Mouse (Mus musculus) CH12.LX (cell line): Measurements from ENCODE around the gene Isca2. TPM values are rescaled to one million over a fixed set of nuclear protein-coding genes. Genes with fewer than 3 reads are reported as not detected.

ENCODE experiments used
- DNase-seq: peaks from one replicate; pipeline ENCODE4 v3.0.0-alpha.2; 2013; ENCODE audit errors: extremely low read depth
- H3K27ac ChIP-seq: 2 replicates; pipeline ENCODE4 v1.5.1; 2012; ENCODE audit warnings: low read depth, mild to moderate bottlenecking, control low read depth, moderate library complexity; ENCODE audit not compliant: insufficient read depth
- H3K27me3 ChIP-seq: replicated peaks from 2 replicates; pipeline ENCODE3; 2012; ENCODE audit warnings: inconsistent platforms
- H3K36me3 ChIP-seq, 2 experiments: replicated peaks in 1 of 2; 2 replicates each; pipeline versions ENCODE3 to v1.6.1; 2012; ENCODE audit warnings: inconsistent platforms in 1 of 2, low read length in 1 of 2, mild to moderate bottlenecking in 1 of 2, mixed read lengths in 1 of 2, moderate library complexity in 1 of 2; ENCODE audit not compliant: control insufficient read depth in 1 of 2, insufficient read depth in 1 of 2
- H3K4me1 ChIP-seq, 2 experiments: 2 replicates each; pipeline ENCODE4 v1.6.1; 2012; ENCODE audit warnings: inconsistent platforms in 1 of 2, moderate library complexity in 1 of 2; ENCODE audit not compliant: insufficient read depth in 2 of 2, control insufficient read depth in 1 of 2
- H3K4me2 ChIP-seq: 2 replicates; pipeline ENCODE4 v1.6.1; 2012; ENCODE audit warnings: low read depth, mild to moderate bottlenecking, control low read depth; ENCODE audit not compliant: poor library complexity, insufficient read depth, severe bottlenecking
- H3K4me3 ChIP-seq, 3 experiments: fragments of 150-350 bp in 1 of 3; sonication (generic) in 1 of 3; replicated peaks in 1 of 3; 2 replicates each; pipeline versions ENCODE3 to v1.5.1; 2011 to 2012; ENCODE audit warnings: low read depth in 2 of 3, low read length in 2 of 3, mild to moderate bottlenecking in 2 of 3, moderate library complexity in 2 of 3, control low read depth in 1 of 3, improper control_type of control experiment in 1 of 3, inconsistent platforms in 1 of 3, mixed read lengths in 1 of 3; ENCODE audit not compliant: poor library complexity in 1 of 3
- H3K79me2 ChIP-seq: replicated peaks from 2 replicates; pipeline ENCODE4 v1.6.1; 2012; ENCODE audit warnings: mild to moderate bottlenecking, moderate library complexity; ENCODE audit not compliant: control insufficient read depth, poor library complexity, insufficient read depth, severe bottlenecking; ENCODE audit errors: extremely low read depth
- H3K9ac ChIP-seq: 2 replicates; pipeline ENCODE4 v1.6.1; 2012; ENCODE audit warnings: low read depth, mild to moderate bottlenecking, control low read depth, moderate library complexity; ENCODE audit not compliant: insufficient read depth
- H3K9me3 ChIP-seq: replicated peaks from 2 replicates; pipeline ENCODE3; 2012; ENCODE audit warnings: low read length, inconsistent platforms, mixed read lengths
- BHLHE40 ChIP-seq: IDR thresholded peaks from 2 replicates; pipeline ENCODE4 v1.6.1; 2011; ENCODE audit warnings: mild to moderate bottlenecking, low read depth, low read length, improper control_type of control experiment
- CHD1 ChIP-seq: IDR thresholded peaks from 2 replicates; pipeline ENCODE4 v1.6.1; 2012; ENCODE audit warnings: low read depth, low read length, improper control_type of control experiment, inconsistent platforms
- CTCF ChIP-seq, 2 experiments: IDR thresholded peaks in 1 of 2; conservative IDR thresholded peaks in 1 of 2; 2 replicates each; pipeline ENCODE4 v1.5.1; 2011 to 2012; ENCODE audit warnings: low read depth in 2 of 2, low read length in 2 of 2, improper control_type of control experiment in 1 of 2, inconsistent platforms in 1 of 2, mild to moderate bottlenecking in 1 of 2, moderate library complexity in 1 of 2
- ELF1 ChIP-seq: IDR thresholded peaks from 2 replicates; pipeline ENCODE4 v1.6.1; 2014; ENCODE audit warnings: low read depth, mild to moderate bottlenecking, inconsistent platforms, low read length, improper control_type of control experiment
- EP300 ChIP-seq: IDR thresholded peaks from 2 replicates; pipeline ENCODE4 v1.6.1; 2011; ENCODE audit warnings: low read length, improper control_type of control experiment
- ETS1 ChIP-seq: conservative IDR thresholded peaks from 2 replicates; pipeline ENCODE4 v1.6.1; 2012; ENCODE audit warnings: low read depth, mild to moderate bottlenecking, inconsistent platforms, low read length, improper control_type of control experiment, moderate library complexity
- IRF4 ChIP-seq: IDR thresholded peaks from 2 replicates; pipeline ENCODE4 v1.6.1; 2014; ENCODE audit warnings: low read depth, mild to moderate bottlenecking, inconsistent platforms, low read length, improper control_type of control experiment
- JUN ChIP-seq: IDR thresholded peaks from 2 replicates; pipeline ENCODE4 v1.6.1; 2011; ENCODE audit warnings: low read depth, mild to moderate bottlenecking, low read length, improper control_type of control experiment, moderate library complexity; ENCODE audit not compliant: insufficient read depth
- JUND ChIP-seq: conservative IDR thresholded peaks from 2 replicates; pipeline ENCODE4 v1.6.1; 2011; ENCODE audit warnings: low read depth, low read length, improper control_type of control experiment
- MAFK ChIP-seq: IDR thresholded peaks from 2 replicates; pipeline ENCODE4 v1.6.1; 2011; ENCODE audit warnings: low read length, improper control_type of control experiment; ENCODE audit not compliant: insufficient replicate concordance
- MAX ChIP-seq: IDR thresholded peaks from 2 replicates; pipeline ENCODE4 v1.6.1; 2011; ENCODE audit warnings: low read length, improper control_type of control experiment
- MAZ ChIP-seq: IDR thresholded peaks from 2 replicates; pipeline ENCODE4 v1.6.1; 2012; ENCODE audit warnings: low read depth, mild to moderate bottlenecking, inconsistent platforms, low read length, improper control_type of control experiment, moderate library complexity
- MXI1 ChIP-seq: IDR thresholded peaks from 2 replicates; pipeline ENCODE4 v1.6.1; 2011; ENCODE audit warnings: mild to moderate bottlenecking, low read depth, low read length, improper control_type of control experiment
- MYC ChIP-seq: IDR thresholded peaks from 2 replicates; pipeline ENCODE4 v1.6.1; 2011; ENCODE audit warnings: low read depth, mild to moderate bottlenecking, improper control_type of control experiment, low read length
- NELFE ChIP-seq: IDR thresholded peaks from 2 replicates; pipeline ENCODE4 v1.6.1; 2011; ENCODE audit warnings: low read depth, low read length, improper control_type of control experiment
- NRF1 ChIP-seq: IDR thresholded peaks from 2 replicates; pipeline ENCODE4 v1.6.1; 2014; ENCODE audit warnings: low read depth, mild to moderate bottlenecking, inconsistent platforms, low read length, improper control_type of control experiment, moderate library complexity
- POLR2A ChIP-seq: IDR thresholded peaks from 2 replicates; pipeline ENCODE4 v1.6.1; 2011; ENCODE audit warnings: low read depth, mild to moderate bottlenecking, improper control_type of control experiment, low read length
- RAD21 ChIP-seq: IDR thresholded peaks from 2 replicates; pipeline ENCODE4 v1.6.1; 2011; ENCODE audit warnings: low read depth, mild to moderate bottlenecking, low read length, improper control_type of control experiment, moderate library complexity
- SIN3A ChIP-seq: IDR thresholded peaks from 2 replicates; pipeline ENCODE4 v1.6.1; 2012; ENCODE audit warnings: low read length, improper control_type of control experiment, inconsistent platforms
- SMC3 ChIP-seq: IDR thresholded peaks from 2 replicates; pipeline ENCODE4 v1.6.1; 2011; ENCODE audit warnings: low read depth, low read length, improper control_type of control experiment
- UBTF ChIP-seq: IDR thresholded peaks from 2 replicates; pipeline ENCODE4 v1.6.1; 2012; ENCODE audit warnings: low read depth, mild to moderate bottlenecking, inconsistent platforms, low read length, improper control_type of control experiment, moderate library complexity
- USF1 ChIP-seq: IDR thresholded peaks from 2 replicates; pipeline ENCODE4 v1.6.1; 2014; ENCODE audit warnings: low read depth, mild to moderate bottlenecking, inconsistent platforms, low read length, improper control_type of control experiment
- USF2 ChIP-seq: conservative IDR thresholded peaks from 2 replicates; pipeline ENCODE4 v1.6.1; 2011; ENCODE audit warnings: low read depth, low read length, improper control_type of control experiment
- ZC3H11A ChIP-seq: IDR thresholded peaks from 2 replicates; pipeline ENCODE4 v1.6.1; 2012; ENCODE audit warnings: low read depth, mild to moderate bottlenecking, inconsistent platforms, low read length, improper control_type of control experiment
- ZNF384 ChIP-seq: IDR thresholded peaks from 2 replicates; pipeline ENCODE4 v1.6.1; 2012; ENCODE audit warnings: low read depth, low read length, improper control_type of control experiment, inconsistent platforms
- dilution Hi-C: fragments of 300-500 bp; cut with MboI; formaldehyde crosslinking; loops from 2 replicates; pipeline ENCODE4 v1.14.3; 2020; ENCODE audit warnings: low sequenced_read_pairs; ENCODE audit not compliant: extremely low pct_unique_long_range_greater_than_20kb, extremely low pct_ligation_motif_present
- in situ Hi-C: fragments of 300-500 bp; cut with MboI; formaldehyde crosslinking; loops from 3 replicates; pipeline ENCODE4 v1.14.3; 2019; ENCODE audit warnings: low sequenced_read_pairs, low pct_ligation_motif_present, low pct_unique_long_range_greater_than_20kb, mixed read lengths
- polyA plus RNA-seq: library from polyadenylated mRNA; unstranded; fragments of >175 nt; gene quantifications from 2 replicates; pipeline ENCODE4 v1.2.1, GENCODE M21; 2012; ENCODE audit warnings: low read depth; ENCODE audit not compliant: insufficient read length
- total RNA-seq, 2 experiments: library from RNA; depleted of rRNA; stranded (reverse); fragments of 300-350 nt in 1 of 2; fragments of >200 nt in 1 of 2; gene quantifications; 2 replicates each; pipeline ENCODE4 v1.2.3; 2012 to 2014

The Isca2 gene
- total and polyA plus RNA-seq, 3 experiments = 55.1 to 90.4 (median 59.1) TPM

- DNase-seq = no peak
- Histone ChIP-seq H3K9me3 (no peaks in the 10 kb centered on the region), H3K79me2 (no peaks in the 10 kb centered on the region), H3K9ac (no peak overlapping the region), H3K27ac (no peak overlapping the region), H3K4me1 (peaks cover 21 to 66% of the 10 kb centered on the region in 2 experiments), H3K27me3 (peaks cover 5% of the 10 kb centered on the region), H3K4me3 (no peak overlapping the region), H3K36me3 (no peaks in the 10 kb centered on the region), H3K4me2 (no peak overlapping the region)
- in situ Hi-C loops (loop anchor here (5.0 to 25.0 kb wide), 2 partner anchors 42 to 182 kb away; partner anchors contain the start of gene Ylpm1), dilution Hi-C loops (no loop called here)
- TF ChIP-seq JUN (no peak), USF1 (no peak), MXI1 (no peak), CTCF (conservative IDR thresholded peaks at IDR 0.05 in 1 of 2, IDR thresholded peaks at IDR 0.05 in 1 of 2; ENCODE audit: low read depth in 2 of 2, low read length in 2 of 2) (no peak), ZC3H11A (no peak), MAFK (no peak), ZNF384 (no peak), USF2 (no peak), ELF1 (no peak), JUND (no peak), SIN3A (no peak), MAX (no peak), UBTF (no peak), POLR2A (no peak), IRF4 (no peak), BHLHE40 (no peak), NRF1 (no peak), MYC (no peak), NELFE (no peak), CHD1 (no peak)
Observed at GRCm38 (mm10) chr12:84805228-84805842, 32.3 kb downstream of the Isca2 start.

DNA sequence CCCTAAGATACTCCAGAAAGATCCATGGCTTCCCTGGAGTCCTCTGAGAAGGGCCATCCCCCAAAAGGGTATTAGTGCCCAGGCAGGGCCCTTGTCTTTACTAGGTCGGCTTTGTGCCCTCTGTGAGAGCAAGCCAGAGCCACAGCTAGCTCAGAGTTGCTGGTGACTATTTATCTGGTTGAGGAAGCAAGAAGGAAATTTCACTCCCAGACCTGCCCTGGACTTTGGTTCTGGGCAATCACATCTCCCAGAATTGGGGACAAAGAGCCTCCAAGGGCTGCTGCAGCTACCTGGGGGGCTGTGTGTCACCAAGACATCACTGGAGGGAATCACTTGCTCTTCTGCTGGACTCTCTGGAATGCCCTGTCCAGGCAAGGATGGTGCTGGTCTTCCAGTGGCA lies 33.0 kb downstream of the Isca2 start:
- no peak for DNase-seq
- Histone ChIP-seq H3K79me2 (no peaks in the 10 kb centered on the region), H3K9ac (no peak overlapping the region), H3K9me3 (no peaks in the 10 kb centered on the region), H3K4me1 (peaks cover 21 to 66% of the 10 kb centered on the region in 2 experiments), H3K4me2 (no peak overlapping the region), H3K4me3 (no peak overlapping the region), H3K27me3 (peaks cover under 1% of the 10 kb centered on the region), H3K27ac (no peak overlapping the region), H3K36me3 (no peaks in the 10 kb centered on the region)
- TF ChIP-seq CHD1 (no peak), ETS1 (no peak), SMC3 (no peak), MAZ (no peak), EP300 (no peak), JUN (no peak), RAD21 (no peak)
- dilution Hi-C loops (no loop called here), in situ Hi-C loops (loop anchor here (5.0 to 25.0 kb wide), 2 partner anchors 41 to 181 kb away; partner anchors contain the start of gene Ylpm1)
